Mouse (Mus musculus) embryo, embryonic 11.5 days (tissue): ENCODE measurements around the gene Cd33.
A peak's percentile ranks its signal among the peaks of the same experiment; 100 is the strongest.

Source experiments
- DNase-seq: peaks from one replicate; pipeline ENCODE4 v3.0.0-alpha.2; 2012; ENCODE audit warnings: low read depth, low spot score

Cd33 gene

GRCm38 (mm10) chr7:43544225-43544977 is at the start of gene Cd33:
Gene Cd33 (minus strand): TSS chr7:43544428.
- no peak for DNase-seq

- DNase-seq: no peak
These were observed 40.6 kb upstream of the Cd33 start for GRCm38 (mm10) chr7:43584790-43585189.

GRCm38 (mm10) chr7:43580526-43580925 is 36.3 kb upstream of the Cd33 start:
- no peak for DNase-seq

- peak; percentile 87 for DNase-seq
These were observed 35.4 kb upstream of the Cd33 start, which contains the start of gene Zfp719 for GRCm38 (mm10) chr7:43579440-43580171. Gene Zfp719 (plus strand): TSS chr7:43579610.

- no peak for DNase-seq
These were observed 27.0 kb upstream of the Cd33 start for GRCm38 (mm10) chr7:43571216-43571615.

GRCm38 (mm10) chr7:43563300-43563699 is 19.1 kb upstream of the Cd33 start:
- DNase-seq: no peak

- peak; percentile 7 for DNase-seq
These were observed 18.4 kb upstream of the Cd33 start for GRCm38 (mm10) chr7:43562651-43563070.

GRCm38 (mm10) chr7:43562006-43562633 is 17.9 kb upstream of the Cd33 start, which contains the start of gene Zfp658:
Gene Zfp658 (plus strand): TSS chr7:43562256.
- peak; percentile 82 for DNase-seq

GRCm38 (mm10) chr7:43556901-43557300 is 12.7 kb upstream of the Cd33 start:
- DNase-seq: no peak

GRCm38 (mm10) chr7:43555351-43555750 is 11.1 kb upstream of the Cd33 start:
- no peak for DNase-seq

- no peak for DNase-seq
These were observed 10.3 kb upstream of the Cd33 start for GRCm38 (mm10) chr7:43554550-43554949.

GRCm38 (mm10) chr7:43553153-43553552 is 8.9 kb upstream of the Cd33 start:
- DNase-seq: no peak

GRCm38 (mm10) chr7:43548206-43548605 is 4.0 kb upstream of the Cd33 start:
- DNase-seq: no peak

GRCm38 (mm10) chr7:43547666-43548065 is 3.4 kb upstream of the Cd33 start:
- DNase-seq: no peak

- DNase-seq: no peak
These were observed 1.7 kb upstream of the Cd33 start for GRCm38 (mm10) chr7:43545656-43546545.

- no peak for DNase-seq
These were observed 5.7 kb downstream of the Cd33 start for GRCm38 (mm10) chr7:43538524-43538923.

- DNase-seq: no peak
These were observed 11.2 kb downstream of the Cd33 start for GRCm38 (mm10) chr7:43532936-43533505.

GRCm38 (mm10) chr7:43530216-43530785 is 13.9 kb downstream of the Cd33 start:
- no peak for DNase-seq

GRCm38 (mm10) chr7:43525313-43525712 is 18.9 kb downstream of the Cd33 start:
- no peak for DNase-seq

- no peak for DNase-seq
These were observed 21.5 kb downstream of the Cd33 start for GRCm38 (mm10) chr7:43522776-43523175.

GRCm38 (mm10) chr7:43518341-43518740 is 25.9 kb downstream of the Cd33 start:
- no peak for DNase-seq
